Mouse (Mus musculus): ENCODE data around the gene Itih4.

DNA sequence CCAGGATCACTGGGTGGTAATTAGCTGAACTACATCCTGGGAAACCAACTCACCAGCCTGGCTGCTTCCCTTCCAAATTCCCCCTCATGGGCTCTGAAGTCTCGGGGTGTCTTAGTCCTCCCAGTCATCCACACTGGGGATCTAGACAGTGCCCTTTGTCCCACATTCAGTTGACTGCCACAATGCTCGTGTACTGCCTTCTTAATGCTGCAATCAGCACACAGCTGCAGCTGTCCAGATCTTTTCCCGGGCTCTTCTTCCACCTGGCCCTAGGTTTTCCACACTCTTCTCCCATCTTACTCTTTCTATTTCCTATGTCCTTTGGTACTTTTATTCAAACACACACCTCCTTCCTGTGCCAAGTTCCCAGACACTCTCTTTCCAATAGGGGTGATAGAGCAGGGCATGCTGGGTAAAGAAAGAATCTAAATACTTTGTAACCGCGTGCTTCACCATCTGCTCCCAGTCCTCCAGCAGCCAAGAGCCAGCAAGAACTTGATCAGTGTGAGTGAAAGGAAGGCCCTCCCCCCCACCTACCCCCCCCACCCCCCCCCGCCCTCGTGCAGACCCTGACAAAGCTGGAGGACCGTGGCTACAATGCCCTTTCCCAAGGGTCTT, 35.9 kb downstream of the Itih4 start:
- TF ChIP-seq CTCF (IDR thresholded peaks at IDR 0.05) (no peak), EP300 (IDR thresholded peaks at IDR 0.05) (no peak)
